Mouse (Mus musculus): ENCODE measurements at regions not wholly inside any gene's neighbourhood (a gene's known extent, or its start where the extent isn't known, plus 50 kb on each side); places are given as distances from the start of the nearest gene placed in this dataset.
"Not testable (repeated sequence)": the region's sequence is repeated elsewhere in the genome, so short reads cannot be mapped to it uniquely, and the experiment has no call there.

- Histone ChIP-seq H3K4me1 (ENCODE audit: control insufficient read depth, insufficient read depth, low read length) (no peaks in the 10 kb centered on the region), H3K27me3 (replicated peaks; ENCODE audit: control insufficient read depth, insufficient read depth, low read length) (no peaks in the 10 kb centered on the region; the same call in 1 of the 2 replicates), H3K4me3 (ENCODE audit: insufficient read depth, low read depth, low read length) (no peak overlapping the region), H3K27ac (ENCODE audit: insufficient read depth, low read depth, low read length) (no peak overlapping the region), H3K36me3 (ENCODE audit: control insufficient read depth, insufficient read depth, low read length) (no peaks in the 10 kb centered on the region)
- no peak for TF ChIP-seq CTCF (conservative IDR thresholded peaks at IDR 0.05; ENCODE audit: insufficient read depth, insufficient read length, low read depth, low read length)
- no peak for TF ChIP-seq POLR2A (IDR thresholded peaks at IDR 0.05; ENCODE audit: low read depth, low read length)
- WGBS: 79% methylated on average over 4 of the region's 4 CpGs
- no peak for DNase-seq
Measured at GRCm38 (mm10) chr2:78548683-78549467, 319.0 kb upstream of the Ube2e3 start.

- Histone ChIP-seq H3K4me3 (ENCODE audit: insufficient read depth, low read depth, low read length) (no peak overlapping the region), H3K36me3 (ENCODE audit: control insufficient read depth, insufficient read depth, low read length) (no peaks in the 10 kb centered on the region), H3K27me3 (replicated peaks; ENCODE audit: control insufficient read depth, insufficient read depth, low read length) (no peaks in the 10 kb centered on the region; the same call in 1 of the 2 replicates), H3K4me1 (ENCODE audit: control insufficient read depth, insufficient read depth, low read length) (no peaks in the 10 kb centered on the region), H3K27ac (ENCODE audit: insufficient read depth, low read depth, low read length) (no peak overlapping the region)
- TF ChIP-seq POLR2A (IDR thresholded peaks at IDR 0.05; ENCODE audit: low read depth, low read length): no peak
- TF ChIP-seq CTCF (conservative IDR thresholded peaks at IDR 0.05; ENCODE audit: insufficient read depth, insufficient read length, low read depth, low read length): no peak
- WGBS: 75% methylated on average over 4 of the region's 4 CpGs
- no peak for DNase-seq
Measured at GRCm38 (mm10) chr2:78547286-78547685, 320.6 kb upstream of the Ube2e3 start.

- Histone ChIP-seq H3K27ac (ENCODE audit: insufficient read depth, low read depth, low read length) (no peak overlapping the region), H3K36me3 (ENCODE audit: control insufficient read depth, insufficient read depth, low read length) (no peaks in the 10 kb centered on the region), H3K4me1 (ENCODE audit: control insufficient read depth, insufficient read depth, low read length) (no peaks in the 10 kb centered on the region), H3K4me3 (ENCODE audit: insufficient read depth, low read depth, low read length) (no peak overlapping the region), H3K27me3 (replicated peaks; ENCODE audit: control insufficient read depth, insufficient read depth, low read length) (no peaks in the 10 kb centered on the region)
- DNase-seq: no peak
- no peak for TF ChIP-seq POLR2A (IDR thresholded peaks at IDR 0.05; ENCODE audit: low read depth, low read length)
- TF ChIP-seq CTCF (conservative IDR thresholded peaks at IDR 0.05; ENCODE audit: insufficient read depth, insufficient read length, low read depth, low read length): no peak
- 66% methylated on average over 3 of the region's 3 CpGs for WGBS
Measured at GRCm38 (mm10) chr2:78540422-78540821, 327.5 kb upstream of the Ube2e3 start.

- no peak for TF ChIP-seq CTCF (conservative IDR thresholded peaks at IDR 0.05; ENCODE audit: insufficient read depth, insufficient read length, low read depth, low read length)
- no peak for TF ChIP-seq POLR2A (IDR thresholded peaks at IDR 0.05; ENCODE audit: low read depth, low read length)
Measured at GRCm38 (mm10) chr2:78539592-78540300, 328.2 kb upstream of the Ube2e3 start.

GRCm38 (mm10) chr2:78537574-78537973 is 330.4 kb upstream of the Ube2e3 start:
- H3K36me3 ChIP-seq (ENCODE audit: control insufficient read depth, insufficient read depth, low read length): no peaks in the 10 kb centered on the region
- no peak overlapping the region for H3K27ac ChIP-seq (ENCODE audit: insufficient read depth, low read depth, low read length)
- H3K27me3 ChIP-seq (replicated peaks; ENCODE audit: control insufficient read depth, insufficient read depth, low read length): no peaks in the 10 kb centered on the region
- WGBS: 94% methylated on average over 2 of the region's 2 CpGs
- TF ChIP-seq CTCF (conservative IDR thresholded peaks at IDR 0.05; ENCODE audit: insufficient read depth, insufficient read length, low read depth, low read length) (no peak), POLR2A (IDR thresholded peaks at IDR 0.05; ENCODE audit: low read depth, low read length) (no peak)
- no peak overlapping the region for H3K4me3 ChIP-seq (ENCODE audit: insufficient read depth, low read depth, low read length)
- DNase-seq: no peak
- H3K4me1 ChIP-seq (ENCODE audit: control insufficient read depth, insufficient read depth, low read length): no peaks in the 10 kb centered on the region

More at GRCm38 (mm10) chr2:78539592-78540300, 328.2 kb upstream of the Ube2e3 start:
- H3K4me3 ChIP-seq (ENCODE audit: insufficient read depth, low read depth, low read length): no peak overlapping the region
- DNase-seq: no peak
- H3K27me3 ChIP-seq (replicated peaks; ENCODE audit: control insufficient read depth, insufficient read depth, low read length): no peaks in the 10 kb centered on the region
- no peaks in the 10 kb centered on the region for H3K36me3 ChIP-seq (ENCODE audit: control insufficient read depth, insufficient read depth, low read length)
- no peaks in the 10 kb centered on the region for H3K4me1 ChIP-seq (ENCODE audit: control insufficient read depth, insufficient read depth, low read length)
- H3K27ac ChIP-seq (ENCODE audit: insufficient read depth, low read depth, low read length): no peak overlapping the region
- 59% methylated on average over 5 of the region's 5 CpGs for WGBS

GRCm38 (mm10) chr2:78533881-78534280 is 334.0 kb upstream of the Ube2e3 start:
- H3K27me3 ChIP-seq (replicated peaks; ENCODE audit: control insufficient read depth, insufficient read depth, low read length); H3K4me1 ChIP-seq (ENCODE audit: control insufficient read depth, insufficient read depth, low read length); H3K36me3 ChIP-seq (ENCODE audit: control insufficient read depth, insufficient read depth, low read length); H3K4me3 ChIP-seq (ENCODE audit: insufficient read depth, low read depth, low read length); DNase-seq; H3K27ac ChIP-seq (ENCODE audit: insufficient read depth, low read depth, low read length): not testable (repeated sequence)
- WGBS: 97% methylated on average over 5 of the region's 5 CpGs

GRCm38 (mm10) chr2:78530535-78530934 is 337.4 kb upstream of the Ube2e3 start:
- WGBS: 64% methylated on average over 2 of the region's 2 CpGs
- DNase-seq: no peak
- H3K36me3 ChIP-seq (ENCODE audit: control insufficient read depth, insufficient read depth, low read length): no peaks in the 10 kb centered on the region
- H3K4me1 ChIP-seq (ENCODE audit: control insufficient read depth, insufficient read depth, low read length): no peaks in the 10 kb centered on the region
- no peak overlapping the region for H3K4me3 ChIP-seq (ENCODE audit: insufficient read depth, low read depth, low read length)
- no peak overlapping the region for H3K27ac ChIP-seq (ENCODE audit: insufficient read depth, low read depth, low read length)
- H3K27me3 ChIP-seq (replicated peaks; ENCODE audit: control insufficient read depth, insufficient read depth, low read length): no peaks in the 10 kb centered on the region
- TF ChIP-seq POLR2A (IDR thresholded peaks at IDR 0.05; ENCODE audit: low read depth, low read length) (no peak), CTCF (conservative IDR thresholded peaks at IDR 0.05; ENCODE audit: insufficient read depth, insufficient read length, low read depth, low read length) (no peak)

Data from kidney, adult 2 months (tissue).